Mouse (Mus musculus): ENCODE results near the gene BC067074. TPM values are rescaled to one million over a fixed set of nuclear protein-coding genes. Genes with fewer than 3 reads are reported as not detected.
"Not testable (repeated sequence)": the region's sequence is repeated elsewhere in the genome, so short reads cannot be mapped to it uniquely, and the experiment has no call there.

Gene BC067074
- total RNA-seq (2021), result 1 to 10 TPM; 1.1 to 1.2 TPM
- long read RNA-seq, experiment 1, full-length matches to known transcripts, result 1 of 3 reads
- long read RNA-seq, experiment 1, partial matches to known transcripts, result 0 of 3 reads
- long read RNA-seq, experiment 1, other reads (novel, unspliced or antisense), result 2 of 3 reads
- long read RNA-seq, experiment 2, result 0 reads

DNA sequence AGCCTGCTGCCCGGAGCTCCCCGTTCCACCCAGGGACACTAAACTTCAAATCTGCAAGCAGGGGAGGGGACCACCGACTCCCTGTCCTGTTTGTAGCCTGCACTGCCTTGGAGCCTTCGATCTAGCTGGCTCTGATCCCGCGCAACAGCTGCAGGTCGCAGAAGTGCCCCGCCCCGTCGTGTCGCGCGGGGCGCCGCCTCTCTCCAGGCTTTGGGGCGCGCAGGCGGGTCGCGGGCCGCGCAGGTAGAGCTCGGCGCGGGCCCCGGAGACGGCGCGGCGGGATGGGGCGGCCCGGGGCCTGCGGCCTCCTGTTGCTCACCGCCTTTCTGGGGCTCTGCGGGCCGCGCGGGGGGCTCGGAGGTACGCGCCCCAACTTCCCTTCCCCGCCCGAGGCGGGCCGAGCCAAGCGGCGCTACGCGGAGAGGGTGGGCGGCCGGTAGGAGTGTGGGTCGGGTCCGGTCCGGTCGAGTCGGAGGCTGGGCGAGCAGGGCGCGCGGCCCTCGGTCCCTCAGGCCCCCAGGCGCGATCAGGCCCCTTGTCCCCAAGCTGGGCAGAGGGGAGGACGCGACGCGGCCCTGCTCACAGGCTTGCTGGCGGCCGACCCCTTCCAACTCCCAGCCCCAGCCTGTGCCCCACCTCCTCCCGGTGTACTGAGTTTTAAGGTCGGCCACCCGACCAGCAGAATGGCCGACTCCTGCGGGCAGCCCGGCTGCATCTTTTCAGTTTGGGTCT, at the start of gene BC067074:
Gene BC067074, plus strand, starts transcription at position 185 of the 732 bp plus-strand sequence.
- no peak for TF ChIP-seq CTCF (IDR thresholded peaks at IDR 0.05)
- intact Hi-C loops (cut with DNase I), result no loop called here
- H3K27ac ChIP-seq, result no peak within 1 kb of the TSS
- no peak for DNase-seq (ENCODE audit: extremely low spot score in 1 of 2, low spot score in 2 of 2)
- peak within 1 kb of the TSS; percentile 45 for H3K4me3 ChIP-seq

DNA sequence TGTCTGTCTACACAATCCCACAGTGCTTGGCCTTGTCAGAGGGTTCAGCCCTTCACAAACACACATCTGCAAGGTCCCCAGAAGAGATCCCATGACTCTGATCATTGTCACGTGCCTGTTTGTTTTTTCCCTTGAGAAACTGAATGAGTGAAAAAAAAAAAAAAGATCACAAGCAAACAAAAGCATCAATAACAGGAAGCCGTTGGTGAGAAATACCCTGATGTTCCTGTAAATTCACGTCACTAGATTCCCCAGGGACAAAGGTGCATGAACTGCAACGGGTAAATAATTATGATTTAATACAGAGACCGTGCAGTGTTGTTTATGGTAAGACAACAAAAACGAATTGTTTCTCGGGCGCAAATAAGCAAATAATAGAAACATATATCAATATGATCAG, 47.9 kb upstream of the BC067074 start:
- no peak for DNase-seq (ENCODE audit: extremely low spot score in 1 of 2, low spot score in 2 of 2)
- intact Hi-C loops (cut with DNase I), result no loop called here
- Histone ChIP-seq H3K4me3 (no peak overlapping the region), H3K27ac (no peak overlapping the region)
- TF ChIP-seq CTCF (IDR thresholded peaks at IDR 0.05), result no peak

DNA sequence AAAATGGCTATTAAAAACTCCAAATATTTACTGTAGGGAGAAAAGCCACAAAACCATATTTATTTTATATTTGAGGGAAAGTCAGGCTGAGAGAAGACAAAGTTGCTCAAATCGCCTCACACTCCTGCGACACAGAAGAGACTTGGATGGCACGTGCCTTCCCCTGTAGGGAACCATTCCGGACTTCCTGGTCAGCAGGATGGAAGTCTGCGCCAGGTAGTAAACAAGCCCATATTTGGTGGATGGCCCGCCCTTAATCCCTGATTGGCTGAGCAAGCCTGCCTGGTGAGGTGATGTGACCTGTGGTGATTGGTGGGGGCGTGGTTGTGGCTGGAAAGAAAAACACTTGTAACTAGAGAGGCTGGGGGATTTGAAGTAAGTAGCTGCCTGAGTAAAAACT, 40.4 kb upstream of the BC067074 start:
- H3K4me3 ChIP-seq; DNase-seq (ENCODE audit: extremely low spot score in 1 of 2, low spot score in 2 of 2); H3K27ac ChIP-seq; intact Hi-C loops (cut with DNase I): not testable (repeated sequence)

DNA sequence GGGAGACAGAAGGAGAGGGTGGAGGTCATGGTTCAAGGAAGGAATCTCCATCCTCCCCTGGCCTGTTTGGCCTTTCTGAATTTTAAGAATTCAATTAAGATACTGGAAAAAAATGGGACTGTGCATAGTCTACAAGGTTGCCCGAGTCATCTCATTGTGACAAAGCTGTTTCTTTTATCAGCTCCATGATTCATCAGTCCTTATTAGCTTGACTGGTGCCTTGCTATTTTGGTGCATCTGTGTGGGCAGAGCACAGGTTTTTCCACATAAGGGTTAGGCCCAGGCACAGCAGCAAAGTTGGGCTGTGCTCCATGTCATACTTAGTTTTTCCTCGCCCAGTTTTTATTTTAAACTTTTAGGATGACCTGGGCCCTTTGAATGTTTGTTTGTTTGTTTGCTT, 36.2 kb upstream of the BC067074 start:
- DNase-seq (ENCODE audit: extremely low spot score in 1 of 2, low spot score in 2 of 2), result no peak
- intact Hi-C loops (cut with DNase I), result no loop called here

DNA sequence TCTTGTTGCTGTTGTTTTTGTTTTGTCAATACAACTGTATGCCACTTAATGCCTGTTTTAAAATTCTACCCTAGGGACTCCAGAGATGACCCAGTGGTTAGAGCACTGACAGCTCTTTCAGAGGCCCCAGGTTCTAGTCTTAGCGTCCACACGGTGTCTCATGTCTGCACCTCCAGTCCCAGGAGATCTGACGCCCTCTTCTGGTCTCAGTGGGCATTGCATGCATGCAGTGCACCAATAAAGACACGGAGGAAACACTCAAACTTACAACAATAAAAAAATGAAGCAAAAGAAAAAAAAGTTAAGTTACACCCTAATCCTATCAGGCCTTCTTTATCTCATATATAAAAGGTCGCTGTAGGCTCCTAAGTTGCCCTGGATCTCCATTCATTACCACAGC, 35.8 kb upstream of the BC067074 start:
- Histone ChIP-seq H3K27ac (no peak overlapping the region), H3K4me3 (no peak overlapping the region)
- peak; percentile 27 for TF ChIP-seq CTCF (IDR thresholded peaks at IDR 0.05)
- intact Hi-C loops (cut with DNase I), result no loop called here
- DNase-seq (ENCODE audit: extremely low spot score in 1 of 2, low spot score in 2 of 2), result no peak

More for the DNA sequence above, 36.2 kb upstream of the BC067074 start:
- no peak overlapping the region for H3K27ac ChIP-seq
- no peak overlapping the region for H3K4me3 ChIP-seq
- no peak for TF ChIP-seq CTCF (IDR thresholded peaks at IDR 0.05)

- Histone ChIP-seq H3K4me3 (no peak overlapping the region), H3K27ac (no peak overlapping the region)
- no peak for TF ChIP-seq CTCF (IDR thresholded peaks at IDR 0.05)
- intact Hi-C loops (cut with DNase I), result no loop called here
- no peak for DNase-seq (ENCODE audit: extremely low spot score in 1 of 2, low spot score in 2 of 2)
Observed at GRCm38 (mm10) chr13:113259237-113259636, 33.7 kb upstream of the BC067074 start.

- TF ChIP-seq CTCF (IDR thresholded peaks at IDR 0.05), result no peak
- no peak overlapping the region for H3K27ac ChIP-seq
- intact Hi-C loops (cut with DNase I), result loop anchor here (2.0 kb wide), 1 partner anchor 214 kb away; no protein-coding TSS in a partner anchor
Observed at GRCm38 (mm10) chr13:113262822-113263221, 30.1 kb upstream of the BC067074 start.

DNA sequence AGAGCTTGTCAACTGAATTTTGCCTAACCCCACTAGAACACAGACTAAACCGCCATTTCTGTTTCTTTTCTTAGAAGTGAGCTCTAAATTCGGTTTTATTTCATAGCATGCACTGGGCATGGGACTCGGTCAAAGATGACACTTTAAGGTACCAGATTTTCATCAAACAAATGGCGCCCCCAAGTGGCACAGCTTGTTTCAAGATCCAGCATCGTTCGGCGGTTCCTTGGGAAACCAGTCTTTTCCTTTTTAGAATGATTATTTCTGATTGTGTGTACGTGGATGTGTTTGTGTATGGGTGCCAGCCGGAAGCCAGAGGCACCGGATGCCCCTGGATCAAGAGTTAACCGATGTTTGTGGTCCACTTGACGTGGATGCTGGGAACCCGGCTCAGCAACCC, 27.7 kb upstream of the BC067074 start:
- intact Hi-C loops (cut with DNase I), result loop anchor here (5.0 kb wide), 2 partner anchors 352 to 602 kb away; partner anchors contain the start of gene Snx18
- Histone ChIP-seq H3K4me3 (no peak overlapping the region), H3K27ac (no peak overlapping the region)
- peak; percentile 65 for TF ChIP-seq CTCF (IDR thresholded peaks at IDR 0.05)
- peak in 1 of 2 experiments; percentile 66 for DNase-seq (ENCODE audit: extremely low spot score in 1 of 2, low spot score in 2 of 2)

More at GRCm38 (mm10) chr13:113262822-113263221, 30.1 kb upstream of the BC067074 start:
- no peak overlapping the region for H3K4me3 ChIP-seq
- peak in 1 of 2 experiments; percentile 40 for DNase-seq (ENCODE audit: extremely low spot score in 1 of 2, low spot score in 2 of 2)

- DNase-seq (ENCODE audit: extremely low spot score in 1 of 2, low spot score in 2 of 2), result peak; percentile 69 to 73
- intact Hi-C loops (cut with DNase I), result loop anchor here (1.0 to 5.0 kb wide), 3 partner anchors 220 to 601 kb away; partner anchors contain the start of genes Gpx8 and Snx18
- Histone ChIP-seq H3K27ac (no peak overlapping the region), H3K4me3 (no peak overlapping the region)
- TF ChIP-seq CTCF (IDR thresholded peaks at IDR 0.05), result peak; percentile 90
Observed at GRCm38 (mm10) chr13:113266495-113266951, 26.4 kb upstream of the BC067074 start.

DNA sequence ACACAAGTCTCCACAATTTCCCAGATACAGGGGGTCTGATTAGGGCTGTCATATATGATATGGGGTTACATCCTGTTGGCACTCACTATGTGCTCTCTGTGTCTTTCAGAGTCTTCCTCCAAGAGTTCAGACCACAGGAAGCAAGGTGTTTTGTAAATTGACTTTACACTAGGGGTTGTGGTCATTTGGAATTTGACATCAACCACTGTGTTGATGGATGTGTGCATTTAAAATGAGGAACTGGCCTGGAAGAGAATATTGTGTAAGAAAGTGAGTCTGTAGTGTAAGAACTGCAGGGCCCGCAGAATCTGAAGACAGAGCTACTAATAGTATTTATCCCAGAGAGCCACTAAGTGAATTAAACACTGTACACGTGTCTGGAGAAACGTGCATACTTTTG, 25.8 kb upstream of the BC067074 start:
- no peak overlapping the region for H3K4me3 ChIP-seq
- no peak overlapping the region for H3K27ac ChIP-seq
- intact Hi-C loops (cut with DNase I), result loop anchor here (1.0 to 5.0 kb wide), 3 partner anchors 350 to 600 kb away; partner anchors contain the start of gene Snx18
- no peak for DNase-seq (ENCODE audit: extremely low spot score in 1 of 2, low spot score in 2 of 2)
- TF ChIP-seq CTCF (IDR thresholded peaks at IDR 0.05), result no peak

- no peak overlapping the region for H3K4me3 ChIP-seq
- TF ChIP-seq CTCF (IDR thresholded peaks at IDR 0.05), result peak; percentile 82
- no peak overlapping the region for H3K27ac ChIP-seq
- intact Hi-C loops (cut with DNase I), result loop anchor here (5.0 kb wide), 2 partner anchors 347 to 597 kb away; partner anchors contain the start of gene Snx18
- DNase-seq (ENCODE audit: extremely low spot score in 1 of 2, low spot score in 2 of 2), result peak; percentile 77 to 80
Observed at GRCm38 (mm10) chr13:113269777-113270776, 22.9 kb upstream of the BC067074 start.
